Mouse (Mus musculus): ENCODE measurements at regions not wholly inside any gene's neighbourhood (a gene's known extent, or its start where the extent isn't known, plus 50 kb on each side); places are given as distances from the start of the nearest gene placed in this dataset.

GRCm38 (mm10) chr13:58704141-58704540 lies 93.5 kb upstream of the Slc28a3 start:
- Histone ChIP-seq H3K9ac (ENCODE audit: insufficient read depth, low read depth) (no peak overlapping the region), H3K4me2 (ENCODE audit: insufficient read depth, low read depth, poor library complexity, severe bottlenecking) (no peak overlapping the region), H3K4me3 (replicated peaks in 1 of 3; ENCODE audit: low read depth in 2 of 3, low read length in 2 of 3, poor library complexity in 1 of 3) (no peak overlapping the region), H3K36me3 (replicated peaks in 1 of 2; ENCODE audit: control insufficient read depth in 1 of 2, insufficient read depth in 1 of 2, low read length in 1 of 2) (no peaks in the 10 kb centered on the region), H3K27ac (ENCODE audit: insufficient read depth, low read depth) (no peak overlapping the region), H3K4me1 (ENCODE audit: control insufficient read depth in 1 of 2, insufficient read depth in 2 of 2) (no peaks in the 10 kb centered on the region), H3K9me3 (replicated peaks; ENCODE audit: low read length) (peaks cover 57% of the 10 kb centered on the region), H3K27me3 (replicated peaks) (no peaks in the 10 kb centered on the region), H3K79me2 (replicated peaks; ENCODE audit: control insufficient read depth, extremely low read depth, insufficient read depth, poor library complexity, severe bottlenecking) (no peaks in the 10 kb centered on the region)
- in situ Hi-C loops (cut with MboI; ENCODE audit: low pct_ligation_motif_present, low pct_unique_long_range_greater_than_20kb, low sequenced_read_pairs): no loop called here
- no peak for DNase-seq (ENCODE audit: extremely low read depth)
- dilution Hi-C loops (cut with MboI; ENCODE audit: extremely low pct_ligation_motif_present, extremely low pct_unique_long_range_greater_than_20kb, low sequenced_read_pairs): no loop called here
- no peak for TF ChIP-seq MXI1 (IDR thresholded peaks at IDR 0.05; ENCODE audit: low read depth, low read length)
- TF ChIP-seq POLR2A (IDR thresholded peaks at IDR 0.05; ENCODE audit: low read depth, low read length): no peak
- no peak for TF ChIP-seq MYC (IDR thresholded peaks at IDR 0.05; ENCODE audit: low read depth, low read length)
- no peak for TF ChIP-seq EP300 (IDR thresholded peaks at IDR 0.05; ENCODE audit: low read length)
- TF ChIP-seq MAFK (IDR thresholded peaks at IDR 0.05; ENCODE audit: insufficient replicate concordance, low read length): no peak
- no peak for TF ChIP-seq MEF2A (IDR thresholded peaks at IDR 0.05; ENCODE audit: borderline replicate concordance, low read depth, low read length)

- Histone ChIP-seq H3K9ac (ENCODE audit: insufficient read depth, low read depth) (no peak overlapping the region), H3K9me3 (replicated peaks; ENCODE audit: low read length) (peaks cover 61% of the 10 kb centered on the region), H3K4me2 (ENCODE audit: insufficient read depth, low read depth, poor library complexity, severe bottlenecking) (no peak overlapping the region), H3K4me3 (replicated peaks in 1 of 3; ENCODE audit: low read depth in 2 of 3, low read length in 2 of 3, poor library complexity in 1 of 3) (no peak overlapping the region), H3K36me3 (replicated peaks in 1 of 2; ENCODE audit: control insufficient read depth in 1 of 2, insufficient read depth in 1 of 2, low read length in 1 of 2) (no peaks in the 10 kb centered on the region), H3K27me3 (replicated peaks) (no peaks in the 10 kb centered on the region), H3K27ac (ENCODE audit: insufficient read depth, low read depth) (no peak overlapping the region), H3K4me1 (ENCODE audit: control insufficient read depth in 1 of 2, insufficient read depth in 2 of 2) (no peaks in the 10 kb centered on the region), H3K79me2 (replicated peaks; ENCODE audit: control insufficient read depth, extremely low read depth, insufficient read depth, poor library complexity, severe bottlenecking) (no peaks in the 10 kb centered on the region)
- TF ChIP-seq GABPA (IDR thresholded peaks at IDR 0.05; ENCODE audit: insufficient replicate concordance, low read depth, low read length) (no peak), ELF1 (IDR thresholded peaks at IDR 0.05; ENCODE audit: low read depth, low read length) (no peak), CTCF (conservative IDR thresholded peaks at IDR 0.05 in 1 of 2, IDR thresholded peaks at IDR 0.05 in 1 of 2; ENCODE audit: low read depth in 2 of 2, low read length in 2 of 2) (no peak), ETS1 (conservative IDR thresholded peaks at IDR 0.05; ENCODE audit: low read depth, low read length) (no peak), MYC (IDR thresholded peaks at IDR 0.05; ENCODE audit: low read depth, low read length) (no peak), MAFK (IDR thresholded peaks at IDR 0.05; ENCODE audit: insufficient replicate concordance, low read length) (no peak), MXI1 (IDR thresholded peaks at IDR 0.05; ENCODE audit: low read depth, low read length) (no peak)
- dilution Hi-C loops (cut with MboI; ENCODE audit: extremely low pct_ligation_motif_present, extremely low pct_unique_long_range_greater_than_20kb, low sequenced_read_pairs): no loop called here
- DNase-seq (ENCODE audit: extremely low read depth): no peak
- in situ Hi-C loops (cut with MboI; ENCODE audit: low pct_ligation_motif_present, low pct_unique_long_range_greater_than_20kb, low sequenced_read_pairs): no loop called here
Observed at GRCm38 (mm10) chr13:58716584-58716983, 89.8 kb upstream of the Ntrk2 start.

GRCm38 (mm10) chr13:58730500-58731105 lies 75.8 kb upstream of the Ntrk2 start:
- TF ChIP-seq KAT2A (IDR thresholded peaks at IDR 0.05; ENCODE audit: insufficient replicate concordance, low read length): no peak
- no peak for TF ChIP-seq CHD1 (IDR thresholded peaks at IDR 0.05; ENCODE audit: low read depth, low read length)
- TF ChIP-seq MAFK (IDR thresholded peaks at IDR 0.05; ENCODE audit: insufficient replicate concordance, low read length): no peak
- no peak for TF ChIP-seq RCOR1 (conservative IDR thresholded peaks at IDR 0.05; ENCODE audit: low read depth, low read length)
- no peak for TF ChIP-seq RAD21 (IDR thresholded peaks at IDR 0.05; ENCODE audit: low read depth, low read length)
- TF ChIP-seq GABPA (IDR thresholded peaks at IDR 0.05; ENCODE audit: insufficient replicate concordance, low read depth, low read length): no peak
- no peak for TF ChIP-seq EP300 (IDR thresholded peaks at IDR 0.05; ENCODE audit: low read length)
- no peak for TF ChIP-seq MAX (IDR thresholded peaks at IDR 0.05; ENCODE audit: low read length)
- TF ChIP-seq ZNF384 (IDR thresholded peaks at IDR 0.05; ENCODE audit: low read depth, low read length): no peak
- TF ChIP-seq IRF4 (IDR thresholded peaks at IDR 0.05; ENCODE audit: low read depth, low read length): no peak
- TF ChIP-seq UBTF (IDR thresholded peaks at IDR 0.05; ENCODE audit: low read depth, low read length): no peak
- Histone ChIP-seq H3K36me3 (replicated peaks in 1 of 2; ENCODE audit: control insufficient read depth in 1 of 2, insufficient read depth in 1 of 2, low read length in 1 of 2) (no peaks in the 10 kb centered on the region), H3K9ac (ENCODE audit: insufficient read depth, low read depth) (no peak overlapping the region), H3K79me2 (replicated peaks; ENCODE audit: control insufficient read depth, extremely low read depth, insufficient read depth, poor library complexity, severe bottlenecking) (no peaks in the 10 kb centered on the region), H3K4me1 (ENCODE audit: control insufficient read depth in 1 of 2, insufficient read depth in 2 of 2) (no peaks in the 10 kb centered on the region), H3K27me3 (replicated peaks) (no peaks in the 10 kb centered on the region), H3K4me2 (ENCODE audit: insufficient read depth, low read depth, poor library complexity, severe bottlenecking) (no peak overlapping the region), H3K4me3 (replicated peaks in 1 of 3; ENCODE audit: low read depth in 2 of 3, low read length in 2 of 3, poor library complexity in 1 of 3) (no peak overlapping the region), H3K9me3 (replicated peaks; ENCODE audit: low read length) (peaks cover 79% of the 10 kb centered on the region), H3K27ac (ENCODE audit: insufficient read depth, low read depth) (no peak overlapping the region)
- dilution Hi-C loops (cut with MboI; ENCODE audit: extremely low pct_ligation_motif_present, extremely low pct_unique_long_range_greater_than_20kb, low sequenced_read_pairs): no loop called here
- DNase-seq (ENCODE audit: extremely low read depth): no peak
- in situ Hi-C loops (cut with MboI; ENCODE audit: low pct_ligation_motif_present, low pct_unique_long_range_greater_than_20kb, low sequenced_read_pairs): no loop called here
